Mouse (Mus musculus) midbrain, embryonic 13.5 days (tissue): Measurements from ENCODE around the gene Ehbp1l1. TPM values are rescaled to one million over a fixed set of nuclear protein-coding genes. Genes with fewer than 3 reads are reported as not detected.

ENCODE experiments used
- microRNA-seq: library from miRNA; unstranded; fragments of <30 nt; microRNA quantifications from one replicate; pipeline ENCODE4, GENCODE M21; 2016
- polyA plus RNA-seq: library from polyadenylated mRNA; unstranded; fragments of >200 nt; fragmentation: Nextera tagmentation; extraction: Ambion mirVana; gene quantifications from 2 replicates; pipeline ENCODE4 v1.2.1, GENCODE M21; 2015

The Ehbp1l1 gene
- polyA plus RNA-seq, 1 experiment from 2014 or later: 10.5 TPM

Small RNA genes within 50 kb of the gene (microRNA-seq; reads per million reads assigned to microRNA genes)
- gene Mir6987: 0.62 reads per million

Other genes starting within 250 kb of the Ehbp1l1 start
- 52.1 and 53.2 TPM in 2 replicates for gene Mus81, start 237.9 kb downstream of the Ehbp1l1 start, polyA plus RNA-seq
- gene Cfl1, start 235.9 kb downstream of the Ehbp1l1 start, polyA plus RNA-seq: 3,599 and 3,660 TPM in 2 replicates
- 0.26 and 0.27 TPM in 2 replicates for gene 1700020D05Rik, start 222.5 kb downstream of the Ehbp1l1 start, polyA plus RNA-seq
- 70.4 and 73.6 TPM in 2 replicates for gene Snx32, start 215.8 kb downstream of the Ehbp1l1 start, polyA plus RNA-seq
- 0.14 TPM in 1 of 2 replicates, not detected in the other for gene Ovol1, start 165.7 kb downstream of the Ehbp1l1 start, polyA plus RNA-seq
- 2.0 and 2.3 TPM in 2 replicates for gene Ap5b1, start 158.3 kb downstream of the Ehbp1l1 start, polyA plus RNA-seq
- 91.3 and 98.9 TPM in 2 replicates for gene Rnaseh2c, start 124.4 kb downstream of the Ehbp1l1 start, polyA plus RNA-seq
- 82.3 and 89.3 TPM in 2 replicates for gene Kat5, start 116.1 kb downstream of the Ehbp1l1 start, polyA plus RNA-seq
- 30.9 and 35.4 TPM in 2 replicates for gene Rela, start 88.8 kb downstream of the Ehbp1l1 start, polyA plus RNA-seq
- 10.8 and 14.1 TPM in 2 replicates for gene Sipa1, start 62.6 kb downstream of the Ehbp1l1 start, polyA plus RNA-seq
- gene Map3k11, start 37.6 kb downstream of the Ehbp1l1 start, polyA plus RNA-seq: 11.4 and 15.1 TPM in 2 replicates
- 25.6 and 29.1 TPM in 2 replicates for gene Pcnx3, start 37.4 kb downstream of the Ehbp1l1 start, polyA plus RNA-seq
- gene Kcnk7, start 21.9 kb downstream of the Ehbp1l1 start, polyA plus RNA-seq: 0.15 TPM in 1 of 2 replicates, not detected in the other
- 179 and 197 TPM in 2 replicates for gene Fam89b, start 3.3 kb upstream of the Ehbp1l1 start, polyA plus RNA-seq
- 7.1 and 9.5 TPM in 2 replicates for gene Ltbp3, start 14.6 kb upstream of the Ehbp1l1 start, polyA plus RNA-seq
- 64.9 and 70.0 TPM in 2 replicates for gene Scyl1, start 45.1 kb upstream of the Ehbp1l1 start, polyA plus RNA-seq
- gene Frmd8, start 149.0 kb upstream of the Ehbp1l1 start, polyA plus RNA-seq: 16.8 and 19.0 TPM in 2 replicates
- gene Slc25a45, start 151.5 kb upstream of the Ehbp1l1 start, polyA plus RNA-seq: 1.4 and 2.0 TPM in 2 replicates
- gene Tigd3, start 167.8 kb upstream of the Ehbp1l1 start, polyA plus RNA-seq: 16.4 and 16.9 TPM in 2 replicates
- gene Dpf2, start 186.7 kb upstream of the Ehbp1l1 start, polyA plus RNA-seq: 157 and 158 TPM in 2 replicates
- 7.5 and 7.8 TPM in 2 replicates for gene Cdc42ep2, start 198.5 kb upstream of the Ehbp1l1 start, polyA plus RNA-seq
- 31.6 and 32.1 TPM in 2 replicates for gene Pola2, start 237.9 kb upstream of the Ehbp1l1 start, polyA plus RNA-seq